Mouse (Mus musculus) liver, adult 2 months (tissue): Measurements from ENCODE around the gene Notch2. TPM values are rescaled to one million over a fixed set of nuclear protein-coding genes. Genes with fewer than 3 reads are reported as not detected.

Source experiments
- DNase-seq: peaks from one replicate; pipeline ENCODE4 v3.0.0-alpha.2; 2011; ENCODE audit warnings: low read depth, low spot score; ENCODE audit errors: extremely low read depth
- H3K27ac ChIP-seq: fragments of 200-500 bp; replicated peaks from 2 replicates; pipeline ENCODE4 v1.5.1; 2012; ENCODE audit warnings: low read depth, mild to moderate bottlenecking, control low read depth, inconsistent platforms, low read length; ENCODE audit not compliant: insufficient read depth
- H3K27me3 ChIP-seq: fragments of 200-500 bp; 2 replicates; pipeline ENCODE4 v1.6.1; 2012; ENCODE audit warnings: mild to moderate bottlenecking, moderate library complexity, low read length, inconsistent platforms; ENCODE audit not compliant: control insufficient read depth, insufficient read depth
- H3K36me3 ChIP-seq: fragments of 200-500 bp; 2 replicates; pipeline ENCODE4 v1.6.1; 2012; ENCODE audit warnings: low read length, inconsistent platforms; ENCODE audit not compliant: control insufficient read depth, insufficient read depth
- H3K4me1 ChIP-seq: fragments of 200-500 bp; 2 replicates; pipeline ENCODE4 v1.6.1; 2011; ENCODE audit warnings: low read length; ENCODE audit not compliant: control insufficient read depth, insufficient read depth
- H3K4me3 ChIP-seq: fragments of 200-500 bp; 2 replicates; pipeline ENCODE4 v1.5.1; 2011; ENCODE audit warnings: low read depth, mild to moderate bottlenecking, control low read depth, low read length, moderate library complexity; ENCODE audit not compliant: insufficient read depth
- H3K79me2 ChIP-seq: fragments of 200-500 bp; 2 replicates; pipeline ENCODE4 v1.6.1; 2012; ENCODE audit warnings: inconsistent platforms, mild to moderate bottlenecking, low read length, moderate library complexity; ENCODE audit not compliant: control insufficient read depth, insufficient read depth
- H3K9ac ChIP-seq: fragments of 200-500 bp; 2 replicates; pipeline ENCODE4 v1.6.1; 2012; ENCODE audit warnings: low read depth, mild to moderate bottlenecking, control low read depth, inconsistent platforms, low read length
- CTCF ChIP-seq: fragments of 200-500 bp; IDR thresholded peaks from 2 replicates; pipeline ENCODE4 v1.5.1; 2011; ENCODE audit warnings: low read depth, low read length, control low read depth
- POLR2A ChIP-seq: fragments of 200-500 bp; IDR thresholded peaks from 2 replicates; pipeline ENCODE4 v1.6.1; 2011; ENCODE audit warnings: low read length, control low read depth; ENCODE audit not compliant: insufficient read depth; ENCODE audit errors: extremely low read depth
- WGBS: fragments of 180-500 bp; shearing (Covaris S2); methylation state at CpG from one replicate; pipeline ENCODE4 v1.1.7; 2018; 5-methylcytosine and 5-hydroxymethylcytosine counted together
- polyA plus RNA-seq: library from polyadenylated mRNA; depleted of rRNA; stranded (reverse); fragments of >200 nt; gene quantifications from 2 replicates; pipeline ENCODE4 v1.2.3, GENCODE M21; 2012
- total RNA-seq: library from RNA; depleted of rRNA; stranded (reverse); fragments of >200 nt; gene quantifications from 2 replicates; pipeline ENCODE4 v1.2.3, GENCODE M21; 2014

Notch2 gene
- total and polyA plus RNA-seq, 2 experiments: 12.5 to 16.0 TPM

GRCm38 (mm10) chr3:97971117-97971516, 42.2 kb upstream of the Notch2 start:
- no peak for DNase-seq
- H3K9ac ChIP-seq: no peak overlapping the region
- TF ChIP-seq CTCF: no peak
- 82% methylated on average over 7 of the region's 7 CpGs for WGBS
- H3K4me1 ChIP-seq: peaks cover 2% of the 10 kb centered on the region; the same call in 1 of the 2 replicates
- H3K79me2 ChIP-seq: no peaks in the 10 kb centered on the region
- no peak overlapping the region for H3K4me3 ChIP-seq
- no peaks in the 10 kb centered on the region for H3K36me3 ChIP-seq
- no peak overlapping the region for H3K27ac ChIP-seq
- no peaks in the 10 kb centered on the region for H3K27me3 ChIP-seq

DNA sequence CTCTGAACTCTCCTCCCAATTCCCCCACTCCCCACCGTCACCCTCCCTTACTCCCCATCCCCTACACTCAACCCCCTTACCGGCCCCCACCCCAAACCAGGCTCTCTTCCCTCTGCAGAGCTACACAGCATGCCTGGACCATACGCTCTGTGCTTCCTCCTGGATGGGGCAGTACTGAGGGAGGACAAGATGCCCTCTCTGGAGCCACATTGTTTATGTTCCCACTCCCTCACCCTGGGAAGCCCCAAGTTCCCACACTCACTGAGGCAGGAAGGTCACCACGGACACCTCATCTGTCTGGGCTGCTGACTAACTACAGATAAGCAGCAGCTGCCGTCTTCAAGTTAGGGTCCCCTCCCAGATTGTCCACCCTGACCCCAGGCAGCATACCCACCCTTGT, 41.1 kb upstream of the Notch2 start:
- 65% methylated on average over 5 of the region's 5 CpGs for whole genome bisulfite sequencing
- Histone ChIP-seq H3K9ac (no peak overlapping the region), H3K4me3 (no peak overlapping the region), H3K27ac (no peak overlapping the region), H3K4me1 (peaks cover 2% of the 10 kb centered on the region; the same call in 1 of the 2 replicates), H3K36me3 (no peaks in the 10 kb centered on the region), H3K79me2 (no peaks in the 10 kb centered on the region), H3K27me3 (no peaks in the 10 kb centered on the region)
- no peak for DNase-seq
- TF ChIP-seq CTCF (no peak), POLR2A (no peak)

GRCm38 (mm10) chr3:97972707-97973106, 40.6 kb upstream of the Notch2 start:
- H3K79me2 ChIP-seq: no peaks in the 10 kb centered on the region
- H3K27ac ChIP-seq: no peak overlapping the region
- DNase-seq: peak; percentile 24
- WGBS: 14% methylated on average over 4 of the region's 4 CpGs
- H3K27me3 ChIP-seq: no peaks in the 10 kb centered on the region
- H3K4me3 ChIP-seq: no peak overlapping the region
- peaks cover 2% of the 10 kb centered on the region; the same call in 1 of the 2 replicates for H3K4me1 ChIP-seq
- no peak for TF ChIP-seq POLR2A
- TF ChIP-seq CTCF: no peak
- H3K36me3 ChIP-seq: no peaks in the 10 kb centered on the region
- H3K9ac ChIP-seq: no peak overlapping the region

- 37% methylated on average over 2 of the region's 2 CpGs for WGBS
- DNase-seq: no peak
- Histone ChIP-seq H3K79me2 (no peaks in the 10 kb centered on the region), H3K4me1 (peaks cover 2% of the 10 kb centered on the region; the same call in 1 of the 2 replicates), H3K36me3 (no peaks in the 10 kb centered on the region), H3K4me3 (no peak overlapping the region), H3K27me3 (no peaks in the 10 kb centered on the region), H3K27ac (no peak overlapping the region), H3K9ac (no peak overlapping the region)
- TF ChIP-seq CTCF (no peak), POLR2A (no peak)
These were observed 40.0 kb upstream of the Notch2 start for GRCm38 (mm10) chr3:97973306-97973705.

GRCm38 (mm10) chr3:97974197-97974770, 39.0 kb upstream of the Notch2 start:
- DNase-seq: no peak
- H3K4me1 ChIP-seq: peaks cover 2% of the 10 kb centered on the region; the same call in 1 of the 2 replicates
- H3K27ac ChIP-seq: no peak overlapping the region
- H3K36me3 ChIP-seq: no peaks in the 10 kb centered on the region
- 74% methylated on average over 6 of the region's 6 CpGs for WGBS
- no peak overlapping the region for H3K4me3 ChIP-seq
- H3K79me2 ChIP-seq: no peaks in the 10 kb centered on the region
- H3K9ac ChIP-seq: no peak overlapping the region
- TF ChIP-seq POLR2A (no peak), CTCF (no peak)
- no peaks in the 10 kb centered on the region for H3K27me3 ChIP-seq

GRCm38 (mm10) chr3:97976706-97977105, 36.6 kb upstream of the Notch2 start:
- no peaks in the 10 kb centered on the region for H3K79me2 ChIP-seq
- TF ChIP-seq CTCF (no peak), POLR2A (no peak)
- no peaks in the 10 kb centered on the region for H3K27me3 ChIP-seq
- H3K27ac ChIP-seq: no peak overlapping the region
- H3K4me1 ChIP-seq: peaks cover 2% of the 10 kb centered on the region; the same call in 1 of the 2 replicates
- H3K4me3 ChIP-seq: no peak overlapping the region
- no peak overlapping the region for H3K9ac ChIP-seq
- 24% methylated on average over 6 of the region's 6 CpGs for WGBS
- no peaks in the 10 kb centered on the region for H3K36me3 ChIP-seq
- DNase-seq: peak; percentile 63
